In genomic region chr3:27689149-27689865, GRCm38 (mm10) we compare ENCODE assay signal across 8 mouse cellular contexts. TPM values are rescaled to one million over a fixed set of nuclear protein-coding genes. Genes with fewer than 3 reads are reported as not detected.
A peak's percentile ranks its signal among the peaks of the same experiment; 100 is the strongest.
DNase-seq lines count a peak whose midpoint lies in the region; ATAC-seq and TF ChIP-seq lines count a peak whose summit lies in the region.

No protein-coding gene starts in this region.

- H3K4me3 ChIP-seq in forebrain, postnatal 0 days (ENCODE audit: low read depth, low read length): no peak overlapping the region
- no peak overlapping the region for H3K4me3 ChIP-seq in forebrain, embryonic 14.5 days (ENCODE audit: low read depth, low read length)
- no peak overlapping the region for H3K4me3 ChIP-seq in embryonic fibroblast, embryonic 13.5 days (ENCODE audit: insufficient read depth, low read length)
- no peak overlapping the region for H3K4me3 ChIP-seq in intestine, embryonic 16.5 days (ENCODE audit: low read length)

- no peak for TF ChIP-seq POLR2A in embryonic fibroblast, embryonic 13.5 days (IDR thresholded peaks at IDR 0.05; ENCODE audit: low read depth, low read length)

- H3K27me3 ChIP-seq in forebrain, postnatal 0 days (ENCODE audit: insufficient read depth, low read length): no peaks in the 10 kb centered on the region
- no peaks in the 10 kb centered on the region for H3K27me3 ChIP-seq in forebrain, embryonic 14.5 days (replicated peaks; ENCODE audit: control insufficient read depth, insufficient read depth, low read length)
- H3K27me3 ChIP-seq in intestine, embryonic 16.5 days (replicated peaks; ENCODE audit: control insufficient read depth, insufficient read depth, low read length): no peaks in the 10 kb centered on the region

- no peak for TF ChIP-seq CTCF in forebrain, postnatal 0 days (IDR thresholded peaks at IDR 0.05; ENCODE audit: low read depth)
- TF ChIP-seq CTCF in embryonic fibroblast, embryonic 13.5 days (IDR thresholded peaks at IDR 0.05; ENCODE audit: borderline replicate concordance, insufficient read depth, low read length): no peak

- no peak overlapping the region for H3K9ac ChIP-seq in forebrain, postnatal 0 days
- no peak overlapping the region for H3K9ac ChIP-seq in forebrain, embryonic 14.5 days (ENCODE audit: low read length)
- H3K9ac ChIP-seq in intestine, embryonic 16.5 days (ENCODE audit: low read depth, low read length): 0 out of 2 replicates have a peak overlapping the region, but pooled peaks have one; percentile 6

- no peak for DNase-seq in forebrain, postnatal 0 days
- no peak for DNase-seq in forebrain, embryonic 14.5 days (ENCODE audit: low spot score)
- DNase-seq in adrenal gland, adult 18-20 months (ENCODE audit: low spot score in 2 of 2): peak; percentile 74 to 76
- DNase-seq in lung, postnatal 36 days: peak; percentile 77
- no peak for DNase-seq in urinary bladder, adult 2 months (ENCODE audit: low spot score)

- WGBS in forebrain, postnatal 0 days: 69% methylated on average over 12 of the region's 12 CpGs
- WGBS in forebrain, embryonic 14.5 days: 78% methylated on average over 12 of the region's 12 CpGs
- 57% methylated on average over 12 of the region's 12 CpGs for WGBS in intestine, embryonic 16.5 days

- no peak overlapping the region for H3K27ac ChIP-seq in forebrain, postnatal 0 days (ENCODE audit: low read depth, low read length)
- no peak overlapping the region for H3K27ac ChIP-seq in forebrain, embryonic 14.5 days (ENCODE audit: low read depth, low read length)
- H3K27ac ChIP-seq in embryonic fibroblast, embryonic 13.5 days (ENCODE audit: insufficient read depth, low read length): peak overlapping the region; percentile 48; the same call in 1 of the 2 replicates
- H3K27ac ChIP-seq in intestine, embryonic 16.5 days (ENCODE audit: low read length): peak overlapping the region; percentile 69

- H3K36me3 ChIP-seq in forebrain, postnatal 0 days (ENCODE audit: insufficient read depth): no peaks in the 10 kb centered on the region
- no peaks in the 10 kb centered on the region for H3K36me3 ChIP-seq in forebrain, embryonic 14.5 days (ENCODE audit: control insufficient read depth, insufficient read depth, low read length)
- H3K36me3 ChIP-seq in intestine, embryonic 16.5 days (ENCODE audit: control insufficient read depth, insufficient read depth, low read length): no peaks in the 10 kb centered on the region

- no peak overlapping the region for H3K4me2 ChIP-seq in forebrain, postnatal 0 days (ENCODE audit: low read depth)
- H3K4me2 ChIP-seq in forebrain, embryonic 14.5 days (ENCODE audit: low read length): no peak overlapping the region
- no peak overlapping the region for H3K4me2 ChIP-seq in intestine, embryonic 16.5 days (ENCODE audit: low read depth, low read length)

- H3K4me1 ChIP-seq in forebrain, postnatal 0 days (ENCODE audit: insufficient read depth): 0 out of 2 replicates have a peak, but pooled peaks cover 4% of the 10 kb centered on the region
- no peaks in the 10 kb centered on the region; the same call in 1 of the 2 replicates for H3K4me1 ChIP-seq in forebrain, embryonic 14.5 days (ENCODE audit: control insufficient read depth, insufficient read depth, low read length)
- peaks cover 22% of the 10 kb centered on the region for H3K4me1 ChIP-seq in embryonic fibroblast, embryonic 13.5 days (ENCODE audit: control insufficient read depth, insufficient read depth, low read length)
- H3K4me1 ChIP-seq in intestine, embryonic 16.5 days (ENCODE audit: control insufficient read depth, insufficient read depth, low read length): peaks cover 40% of the 10 kb centered on the region

- no peaks in the 10 kb centered on the region for H3K9me3 ChIP-seq in forebrain, postnatal 0 days (ENCODE audit: low read length)
- H3K9me3 ChIP-seq in forebrain, embryonic 14.5 days (replicated peaks; ENCODE audit: control insufficient read depth, low read length): no peaks in the 10 kb centered on the region
- no peaks in the 10 kb centered on the region for H3K9me3 ChIP-seq in intestine, embryonic 16.5 days (ENCODE audit: control insufficient read depth, low read length)

- 0 out of 2 replicates have a peak, but pooled peaks have one; percentile 36 for ATAC-seq in forebrain, postnatal 0 days
- no peak for ATAC-seq in forebrain, embryonic 14.5 days
- ATAC-seq in intestine, embryonic 16.5 days: peak; percentile 23; the same call in 1 of the 2 replicates
- no peak for ATAC-seq in megakaryocyte-erythroid progenitor cell, adult 5-6 weeks (replicated peaks; ENCODE audit: low FRiP score, low TSS enrichment, poor library complexity, severe bottlenecking)

RNA-seq across cellular contexts. Expression of gene Fndc3b, which starts 21.8 kb away (rescaled TPM):
- total RNA-seq in forebrain, postnatal 0 days (2014; rRNA removed): 17.2 and 18.3 TPM in 2 replicates
- 3.9 and 5.7 TPM in 2 replicates for polyA plus RNA-seq in forebrain, postnatal 0 days (2015; fragmentation: Nextera tagmentation; extraction: Ambion mirVana)
- 4.7 and 6.9 TPM in 2 replicates for polyA plus RNA-seq in forebrain, embryonic 14.5 days (2014; fragmentation: Nextera tagmentation; extraction: Ambion mirVana)
- 100 to 1,000 TPM; 128 to 148 TPM for total RNA-seq in adrenal gland, adult 18-20 months (2021)
- polyA plus RNA-seq in embryonic fibroblast, embryonic 13.5 days (2011; ENCODE audit: insufficient read length, low read depth, missing spikeins): 130 and 144 TPM in 2 replicates
- 14.0 and 15.4 TPM in 2 replicates for polyA plus RNA-seq in intestine, embryonic 16.5 days (2015; fragmentation: Nextera tagmentation; extraction: Ambion mirVana)
- 26.0 and 34.5 TPM in 2 replicates for polyA plus RNA-seq in urinary bladder, adult 2 months (2012; rRNA removed)
- total RNA-seq in megakaryocyte-erythroid progenitor cell, adult 5-6 weeks (2014; fragmentation: Nextera tagmentation): 0.96 and 2.8 TPM in 2 replicates
- 0.28 and 1.3 TPM in 2 replicates for total RNA-seq in megakaryocyte-erythroid progenitor cell, adult 5-6 weeks (2017)

Comparison
In these comparisons a context has a peak if more than half of its experiments do, and no peak if none do; other contexts are left out.
1. ATAC-seq: peak in forebrain, postnatal 0 days (single experiment) and intestine, embryonic 16.5 days (single experiment); none in forebrain, embryonic 14.5 days (single experiment) and megakaryocyte-erythroid progenitor cell, adult 5-6 weeks (single experiment).
2. DNase-seq: peak in adrenal gland, adult 18-20 months (2 of 2) and lung, postnatal 36 days (single experiment); none in forebrain, postnatal 0 days (single experiment), forebrain, embryonic 14.5 days (single experiment) and urinary bladder, adult 2 months (single experiment).
3. H3K27ac ChIP-seq: peak in embryonic fibroblast, embryonic 13.5 days (single experiment) and intestine, embryonic 16.5 days (single experiment); none in forebrain, postnatal 0 days (single experiment) and forebrain, embryonic 14.5 days (single experiment).